Mouse (Mus musculus) B cell, adult 62 days (primary cell): ENCODE data around the gene Tmem191c. TPM values are rescaled to one million over a fixed set of nuclear protein-coding genes. Genes with fewer than 3 reads are reported as not detected.

ENCODE experiments used
- total RNA-seq: library from RNA; stranded (reverse); gene quantifications from 4 replicates; pipeline ENCODE4 v1.2.4, GENCODE M21; 2023

Gene Tmem191c
- 9.1 to 15.8 TPM (median 14.3 TPM) in 4 replicates for total RNA-seq

GRCm38 (mm10) chr16:17275721-17276120 lies at the start of gene Tmem191c:
TSS of gene Tmem191c (plus strand) at chr16:17276077.

DNA sequence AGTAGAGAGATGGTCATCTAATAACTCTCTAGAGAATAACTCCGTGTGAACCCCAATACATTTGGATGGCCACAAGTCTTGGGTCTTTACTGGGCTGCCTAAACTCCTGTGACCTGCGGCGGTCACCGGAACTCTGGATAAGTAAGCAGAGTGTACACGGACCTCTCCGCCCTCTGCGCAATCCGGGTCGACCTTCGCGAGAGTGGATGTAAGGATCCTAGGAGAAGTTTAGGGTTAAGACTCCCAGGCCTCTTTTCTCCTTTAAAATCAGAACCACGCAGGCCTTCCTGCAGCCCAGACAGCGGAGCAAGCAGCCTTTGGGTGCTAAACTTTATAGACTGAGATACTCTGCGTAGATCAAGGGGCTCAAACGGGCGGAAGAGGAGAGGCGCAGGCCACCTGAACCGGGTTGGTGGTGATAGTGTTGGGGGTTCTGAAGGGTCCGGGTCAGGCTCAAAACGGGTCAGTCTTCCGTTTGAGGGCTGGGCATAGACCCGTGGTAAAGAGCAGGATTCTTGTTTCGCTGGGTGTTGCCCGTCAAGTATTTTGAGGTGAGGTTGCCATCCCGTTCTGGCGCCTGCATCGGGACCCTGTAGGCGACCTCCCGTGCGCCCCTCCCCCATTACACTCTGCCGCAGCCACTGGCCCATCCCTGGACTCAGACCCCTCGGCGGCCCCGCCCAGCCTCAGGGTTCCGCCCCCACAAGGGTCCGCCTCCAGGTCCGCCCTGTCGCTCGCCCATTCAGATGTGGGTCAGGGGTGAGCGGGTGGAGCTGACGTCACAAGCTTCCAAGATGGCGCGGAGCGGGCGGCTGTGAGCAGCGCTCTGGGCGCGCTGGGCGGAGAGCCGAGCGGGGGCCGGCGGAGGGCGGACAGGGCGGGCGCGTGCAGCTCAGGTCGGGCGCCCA lies 42.8 kb upstream of the Tmem191c start, which contains the start of gene Hic2:
TSS of gene Hic2 (plus strand) at position 779 of the 908 bp plus-strand sequence.

GRCm38 (mm10) chr16:17331116-17331515 lies 55.2 kb downstream of the Tmem191c start, which contains the start of gene Serpind1:
TSS of gene Serpind1 (plus strand) at chr16:17331371.

Other genes starting within 250 kb of the Tmem191c start
- gene Ypel1, start 206.4 kb upstream of the Tmem191c start, total RNA-seq: 0.92 to 2.1 TPM (median 1.4 TPM) in 4 replicates
- gene Ppil2, start 164.8 kb upstream of the Tmem191c start, total RNA-seq: 102 to 118 TPM (median 110 TPM) in 4 replicates
- 10.4 to 14.8 TPM (median 11.5 TPM) in 4 replicates for gene 2610318N02Rik, start 150.9 kb upstream of the Tmem191c start, total RNA-seq
- 19.9 to 24.9 TPM (median 23.0 TPM) in 4 replicates for gene Sdf2l1, start 143.7 kb upstream of the Tmem191c start, total RNA-seq
- gene Ydjc, start 131.5 kb upstream of the Tmem191c start, total RNA-seq: 2.2 to 4.1 TPM (median 2.8 TPM) in 4 replicates
- gene Ccdc116, start 128.8 kb upstream of the Tmem191c start, total RNA-seq: 1.7 to 2.4 TPM (median 2.1 TPM) in 4 replicates
- 101 to 116 TPM (median 107 TPM) in 4 replicates for gene Ube2l3, start 73.4 kb upstream of the Tmem191c start, total RNA-seq
- 0.09 to 0.20 TPM (median 0.09 TPM) in 4 replicates for gene Rimbp3, start 67.5 kb upstream of the Tmem191c start, total RNA-seq
- 3.7 to 5.1 TPM (median 4.5 TPM) in 4 replicates for gene Hic2, start 42.5 kb upstream of the Tmem191c start, total RNA-seq
- gene Serpind1, start 55.3 kb downstream of the Tmem191c start, total RNA-seq: 0.27 TPM in 1 of 4 replicates, not detected in the others
- gene Snap29, start 129.9 kb downstream of the Tmem191c start, total RNA-seq: 60.0 to 64.2 TPM (median 62.2 TPM) in 4 replicates
- gene Pi4ka, start 130.2 kb downstream of the Tmem191c start, total RNA-seq: 121 to 147 TPM (median 138 TPM) in 4 replicates
- 47.4 to 55.6 TPM (median 52.0 TPM) in 4 replicates for gene Crkl, start 175.9 kb downstream of the Tmem191c start, total RNA-seq
- gene Aifm3, start 213.5 kb downstream of the Tmem191c start, total RNA-seq: not detected in 4 replicates
- gene Lztr1, start 232.6 kb downstream of the Tmem191c start, total RNA-seq: 47.7 to 57.0 TPM (median 53.3 TPM) in 4 replicates